Mouse (Mus musculus): ENCODE measurements around the gene Klhl35.
"Not testable (repeated sequence)": the region's sequence is repeated elsewhere in the genome, so short reads cannot be mapped to it uniquely, and the experiment has no call there.

DNA sequence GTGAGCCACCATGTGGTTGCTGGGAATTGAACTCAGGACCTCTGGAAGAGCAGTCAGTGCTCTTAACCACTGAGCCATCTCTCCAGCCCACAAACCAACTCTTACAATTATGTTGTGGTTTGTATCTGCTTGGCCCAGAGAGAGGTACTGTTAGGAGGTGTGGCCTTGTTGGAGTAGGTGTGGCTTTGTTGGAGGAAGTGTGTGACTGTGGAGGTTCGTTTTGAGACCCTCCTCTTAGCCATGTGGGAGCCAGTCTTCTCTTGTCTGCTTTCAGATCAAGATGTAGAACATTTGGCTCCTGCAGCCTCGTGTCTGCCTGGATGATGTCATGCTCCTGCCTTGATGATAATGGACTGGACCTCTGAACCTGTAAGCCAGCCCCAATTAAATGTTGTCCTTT, 42.4 kb downstream of the Klhl35 start:
- not testable (repeated sequence) for TF ChIP-seq MEF2A (IDR thresholded peaks at IDR 0.05; ENCODE audit: extremely low read depth, insufficient replicate concordance, low read depth, low read length, poor library complexity, severe bottlenecking); CTCF (IDR thresholded peaks at IDR 0.05 in 2 of 3, conservative IDR thresholded peaks at IDR 0.05 in 1 of 3; ENCODE audit: control insufficient read depth in 1 of 3, insufficient read depth in 1 of 3, low read depth in 2 of 3, low read length in 3 of 3, poor library complexity in 1 of 3, severe bottlenecking in 1 of 3)
- peak; percentile 17 to 20; a peak in 1 of 4 replicates for TF ChIP-seq EP300 (IDR thresholded peaks at IDR 0.05; ENCODE audit: low read depth in 1 of 2, low read length in 2 of 2)
